Mouse (Mus musculus): ENCODE measurements at regions not wholly inside any gene's neighbourhood (a gene's known extent, or its start where the extent isn't known, plus 50 kb on each side); places are given as distances from the start of the nearest gene placed in this dataset.

GRCm38 (mm10) chr1:98280263-98281052, 140.5 kb upstream of the Slco6d1 start:
- TF ChIP-seq POLR2A (IDR thresholded peaks at IDR 0.05; ENCODE audit: borderline replicate concordance, insufficient read depth, low read length): no peak
- no peak for TF ChIP-seq CTCF (IDR thresholded peaks at IDR 0.05; ENCODE audit: borderline replicate concordance, insufficient read depth, low read depth, low read length)

Measured in cerebellum, adult 2 months (tissue).